Mouse (Mus musculus): ENCODE data around the gene Crygn. TPM values are rescaled to one million over a fixed set of nuclear protein-coding genes. Genes with fewer than 3 reads are reported as not detected.

Crygn gene
- 0.53 TPM in 1 of 2 replicates, not detected in the other for polyA plus RNA-seq (2015; fragmentation: Nextera tagmentation; extraction: Ambion mirVana)

DNA sequence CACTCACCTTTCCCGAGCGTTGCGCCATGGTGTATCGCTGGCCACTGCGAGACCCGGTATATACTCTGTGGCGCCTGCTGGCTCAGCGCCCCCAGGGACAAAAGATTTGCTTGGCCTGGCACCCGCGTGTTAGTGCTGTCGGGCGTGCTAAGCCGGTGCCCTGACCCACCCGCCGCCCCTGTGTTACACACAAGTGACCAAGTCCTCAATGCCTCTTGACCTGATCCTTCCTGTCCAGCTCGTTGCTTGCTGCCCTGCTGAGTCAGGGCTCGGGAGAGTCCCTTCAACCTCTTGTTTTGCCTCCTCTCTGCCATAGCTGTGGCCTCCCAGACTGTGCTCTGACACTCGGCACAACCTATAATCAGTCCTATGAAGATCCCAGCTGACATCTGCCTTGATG is at the start of gene Crygn:
TSS of gene Crygn (minus strand) at position 193 of the 400 bp plus-strand sequence.
- no peaks in the 10 kb centered on the region for H3K4me1 ChIP-seq (replicated peaks)
- peaks cover 10% of the 10 kb centered on the region; the same call in 1 of the 2 replicates for H3K27me3 ChIP-seq
- no peak for ATAC-seq
- H3K9ac ChIP-seq (replicated peaks) = no peak within 1 kb of the TSS
- H3K9me3 ChIP-seq = no peaks in the 10 kb centered on the region
- 39% methylated on average over 18 of the region's 18 CpGs for WGBS
- H3K27ac ChIP-seq = no peak within 1 kb of the TSS
- no peak within 1 kb of the TSS for H3K4me3 ChIP-seq (replicated peaks)
- H3K36me3 ChIP-seq = no peaks in the 10 kb centered on the region
- H3K4me2 ChIP-seq (replicated peaks) = no peak within 1 kb of the TSS

DNA sequence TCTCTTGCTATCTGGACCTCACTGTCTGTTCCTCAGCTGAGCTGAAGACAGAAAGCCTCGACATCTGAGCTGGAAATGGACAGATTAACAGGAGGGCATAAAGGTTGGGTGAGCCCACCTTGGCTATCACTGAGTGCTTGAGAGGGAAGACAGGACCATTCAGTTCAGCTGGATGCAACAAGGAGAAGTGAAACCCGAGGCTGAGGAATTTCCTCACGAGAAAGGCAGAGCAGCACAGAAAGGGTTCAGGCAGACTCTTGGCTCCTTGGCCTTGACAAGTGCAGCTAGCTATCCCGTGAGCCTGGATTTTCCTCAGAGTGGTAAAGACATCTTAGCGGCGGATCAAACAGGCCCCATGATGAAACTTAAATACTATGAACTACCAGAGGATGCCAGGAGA is 47.4 kb upstream of the Crygn start:
- no peak overlapping the region for H3K27ac ChIP-seq
- H3K36me3 ChIP-seq = peaks cover 57% of the 10 kb centered on the region
- no peak overlapping the region for H3K9ac ChIP-seq (replicated peaks)
- no peaks in the 10 kb centered on the region for H3K4me1 ChIP-seq (replicated peaks)
- H3K4me3 ChIP-seq (replicated peaks) = no peak overlapping the region
- 78% methylated on average over 6 of the region's 6 CpGs for WGBS
- H3K4me2 ChIP-seq (replicated peaks) = no peak overlapping the region
- no peak for ATAC-seq
- H3K27me3 ChIP-seq = no peaks in the 10 kb centered on the region
- no peaks in the 10 kb centered on the region for H3K9me3 ChIP-seq

DNA sequence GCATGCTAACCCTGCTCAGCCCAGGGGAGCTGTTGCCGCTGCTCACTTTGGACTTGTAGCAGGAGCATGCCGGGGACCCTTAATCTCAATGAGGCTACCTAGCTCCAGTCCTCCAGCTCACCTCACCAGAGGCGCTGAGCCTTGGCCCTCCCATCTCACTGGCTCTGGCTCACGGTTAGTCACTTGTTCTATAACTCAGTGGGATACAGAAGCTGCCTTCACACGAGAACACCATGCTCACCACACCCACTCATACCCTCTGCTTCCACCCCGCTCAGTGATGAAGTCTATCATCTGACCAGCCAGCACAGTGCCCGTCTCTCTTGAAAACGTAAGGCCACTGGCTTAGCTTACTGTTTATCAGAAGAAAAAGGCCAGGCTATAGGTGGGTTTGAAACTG is 46.9 kb upstream of the Crygn start:
- no peak overlapping the region for H3K9ac ChIP-seq (replicated peaks)
- no peaks in the 10 kb centered on the region for H3K9me3 ChIP-seq
- H3K27me3 ChIP-seq = no peaks in the 10 kb centered on the region
- no peak for ATAC-seq
- no peak overlapping the region for H3K4me3 ChIP-seq (replicated peaks)
- 92% methylated on average over 8 of the region's 8 CpGs for WGBS
- no peak overlapping the region for H3K4me2 ChIP-seq (replicated peaks)
- no peak overlapping the region for H3K27ac ChIP-seq
- peaks cover 56% of the 10 kb centered on the region for H3K36me3 ChIP-seq
- no peaks in the 10 kb centered on the region for H3K4me1 ChIP-seq (replicated peaks)

- 83% methylated on average over 6 of the region's 6 CpGs for WGBS
- Histone ChIP-seq H3K27ac (no peak overlapping the region), H3K36me3 (peaks cover 35% of the 10 kb centered on the region), H3K9me3 (no peaks in the 10 kb centered on the region), H3K9ac (replicated peaks) (no peak overlapping the region), H3K4me2 (replicated peaks) (no peak overlapping the region), H3K4me3 (replicated peaks) (no peak overlapping the region), H3K4me1 (replicated peaks) (no peaks in the 10 kb centered on the region), H3K27me3 (no peaks in the 10 kb centered on the region)
- no peak for ATAC-seq
Measured at GRCm38 (mm10) chr5:24801841-24802624, 44.2 kb upstream of the Crygn start.

- H3K27ac ChIP-seq = no peak overlapping the region
- H3K4me2 ChIP-seq (replicated peaks) = no peak overlapping the region
- H3K9me3 ChIP-seq = no peaks in the 10 kb centered on the region
- no peak overlapping the region for H3K9ac ChIP-seq (replicated peaks)
- no peak overlapping the region for H3K4me3 ChIP-seq (replicated peaks)
- H3K27me3 ChIP-seq = no peaks in the 10 kb centered on the region
- no peak for ATAC-seq
- no peaks in the 10 kb centered on the region for H3K4me1 ChIP-seq (replicated peaks)
- H3K36me3 ChIP-seq = peaks cover 26% of the 10 kb centered on the region
Measured at GRCm38 (mm10) chr5:24800416-24800815, 42.6 kb upstream of the Crygn start.

DNA sequence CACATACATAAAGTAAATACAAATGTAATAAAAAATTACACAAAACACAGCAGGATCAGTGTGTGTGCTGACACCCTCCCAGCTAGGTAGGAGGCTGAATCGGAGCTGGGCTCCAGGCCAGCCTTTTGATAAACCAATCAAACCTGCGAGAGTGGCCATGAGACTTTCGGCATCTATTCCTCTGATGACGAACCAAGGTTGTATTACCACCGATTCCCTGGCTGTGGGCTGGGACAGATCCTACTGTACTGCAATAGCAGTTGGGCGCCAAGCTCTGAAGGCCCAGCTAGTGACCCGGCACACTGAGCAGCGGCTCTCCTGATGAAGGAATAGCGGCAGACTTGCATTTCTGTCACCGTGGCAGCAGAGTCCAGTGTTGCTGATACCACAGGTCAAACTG is 40.8 kb upstream of the Crygn start:
- WGBS = 79% methylated on average over 10 of the region's 10 CpGs
- Histone ChIP-seq H3K4me2 (replicated peaks) (no peak overlapping the region), H3K27me3 (no peaks in the 10 kb centered on the region), H3K4me1 (replicated peaks) (no peaks in the 10 kb centered on the region), H3K27ac (no peak overlapping the region), H3K9ac (replicated peaks) (no peak overlapping the region), H3K36me3 (peaks cover 13% of the 10 kb centered on the region), H3K4me3 (replicated peaks) (no peak overlapping the region), H3K9me3 (no peaks in the 10 kb centered on the region)
- no peak for ATAC-seq

DNA sequence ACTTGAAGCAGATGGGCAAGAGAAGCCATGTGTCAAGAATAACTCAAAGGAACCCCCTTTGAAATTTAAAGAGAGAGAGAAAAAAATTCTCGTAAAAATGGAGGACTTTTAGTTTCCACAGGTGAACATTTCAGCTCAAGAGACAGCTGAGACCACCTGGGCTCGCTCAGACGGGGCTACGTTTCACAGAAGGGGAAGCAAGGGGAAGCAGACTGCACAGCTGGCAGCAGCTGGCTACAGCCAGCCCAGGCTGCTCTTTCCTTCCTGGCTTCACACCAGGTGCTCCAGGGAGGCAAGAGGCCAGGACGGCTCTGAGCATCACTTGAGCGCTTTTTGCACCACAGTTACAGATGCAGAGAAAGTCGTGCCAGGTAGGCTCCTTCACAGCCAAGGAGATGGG is 40.0 kb upstream of the Crygn start:
- Histone ChIP-seq H3K27ac (no peak overlapping the region), H3K9me3 (no peaks in the 10 kb centered on the region), H3K4me2 (replicated peaks) (no peak overlapping the region), H3K9ac (replicated peaks) (no peak overlapping the region), H3K27me3 (no peaks in the 10 kb centered on the region), H3K4me1 (replicated peaks) (no peaks in the 10 kb centered on the region), H3K36me3 (peaks cover 7% of the 10 kb centered on the region), H3K4me3 (replicated peaks) (no peak overlapping the region)
- no peak for ATAC-seq
- 67% methylated on average over 7 of the region's 7 CpGs for WGBS

GRCm38 (mm10) chr5:24792961-24793360 is 35.2 kb upstream of the Crygn start:
- Histone ChIP-seq H3K27me3 (no peaks in the 10 kb centered on the region), H3K36me3 (no peaks in the 10 kb centered on the region), H3K9ac (replicated peaks) (no peak overlapping the region), H3K4me1 (replicated peaks) (no peaks in the 10 kb centered on the region), H3K9me3 (no peaks in the 10 kb centered on the region), H3K4me2 (replicated peaks) (no peak overlapping the region), H3K27ac (no peak overlapping the region), H3K4me3 (replicated peaks) (no peak overlapping the region)
- WGBS = 75% methylated on average over 7 of the region's 7 CpGs
- no peak for ATAC-seq

GRCm38 (mm10) chr5:24782957-24783356 is 25.1 kb upstream of the Crygn start:
- no peak overlapping the region for H3K4me2 ChIP-seq (replicated peaks)
- H3K9me3 ChIP-seq = no peaks in the 10 kb centered on the region
- ATAC-seq = no peak
- no peaks in the 10 kb centered on the region for H3K36me3 ChIP-seq
- no peak overlapping the region for H3K9ac ChIP-seq (replicated peaks)
- whole genome bisulfite sequencing = 89% methylated on average over 4 of the region's 4 CpGs
- H3K4me3 ChIP-seq (replicated peaks) = no peak overlapping the region
- H3K4me1 ChIP-seq (replicated peaks) = peaks cover 14% of the 10 kb centered on the region
- H3K27ac ChIP-seq = no peak overlapping the region
- peaks cover 4% of the 10 kb centered on the region; the same call in 1 of the 2 replicates for H3K27me3 ChIP-seq

DNA sequence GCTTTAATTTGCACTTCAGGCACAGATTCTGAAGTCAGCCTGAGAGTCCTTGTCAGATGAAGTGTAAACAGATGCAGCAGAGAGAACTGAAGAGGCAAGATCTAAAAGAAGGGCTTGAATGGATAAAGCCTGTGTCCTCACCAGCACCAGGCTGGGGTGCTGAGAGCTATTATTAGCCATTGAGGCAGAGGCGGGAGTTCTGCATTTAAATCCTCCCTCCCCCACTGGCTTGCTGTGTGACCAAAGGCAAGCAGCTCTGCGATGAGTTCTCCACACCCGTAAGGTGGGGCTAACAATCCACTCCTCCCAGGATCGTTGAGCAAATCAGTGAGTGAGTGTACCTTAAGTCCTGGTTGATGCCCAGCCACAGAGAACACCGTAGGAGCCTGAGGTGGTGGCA is 23.2 kb upstream of the Crygn start:
- Histone ChIP-seq H3K4me3 (replicated peaks) (no peak overlapping the region), H3K36me3 (no peaks in the 10 kb centered on the region), H3K27ac (no peak overlapping the region), H3K27me3 (peaks cover 7% of the 10 kb centered on the region; the same call in 1 of the 2 replicates), H3K4me1 (replicated peaks) (peaks cover 14% of the 10 kb centered on the region), H3K4me2 (replicated peaks) (no peak overlapping the region), H3K9me3 (no peaks in the 10 kb centered on the region), H3K9ac (replicated peaks) (no peak overlapping the region)
- 14% methylated on average over 5 of the region's 5 CpGs for WGBS
- ATAC-seq = peak; percentile 43; the same call in 1 of the 2 replicates

DNA sequence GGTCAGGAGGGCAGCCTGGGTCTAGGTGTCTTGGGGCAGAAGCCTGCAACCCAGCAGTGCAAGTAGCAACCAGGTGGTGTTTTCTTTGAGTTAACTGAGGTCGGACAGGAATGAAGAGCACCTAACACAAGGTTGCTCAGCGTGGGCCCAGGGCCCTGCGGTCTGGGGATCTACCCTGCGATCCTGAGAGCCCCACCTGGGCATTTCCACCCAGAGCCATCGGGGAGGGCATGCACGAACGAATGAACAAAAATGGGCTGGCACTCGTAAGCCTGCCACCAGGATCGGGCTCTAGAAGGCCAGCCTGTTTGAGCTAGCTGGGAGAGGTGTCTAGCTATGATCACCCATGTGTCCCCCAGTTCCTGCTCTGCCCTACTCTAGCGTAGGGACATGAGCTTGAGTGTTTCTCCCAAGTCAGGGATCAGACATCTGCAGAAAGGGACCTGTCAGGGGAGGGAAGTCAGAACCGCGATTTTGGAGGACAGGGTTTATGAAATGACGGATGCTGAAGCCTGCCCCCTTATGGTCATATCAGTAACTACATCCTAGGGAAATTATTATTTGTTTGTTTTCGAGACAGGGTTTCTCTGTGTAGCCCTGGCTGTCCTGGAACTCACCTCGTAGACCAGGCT is 22.2 kb upstream of the Crygn start:
- H3K4me1 ChIP-seq (replicated peaks) = peaks cover 14% of the 10 kb centered on the region
- WGBS = 45% methylated on average over 15 of the region's 15 CpGs
- H3K27me3 ChIP-seq = peaks cover 7% of the 10 kb centered on the region; the same call in 1 of the 2 replicates
- no peak overlapping the region for H3K9ac ChIP-seq (replicated peaks)
- no peak overlapping the region for H3K4me2 ChIP-seq (replicated peaks)
- no peak overlapping the region for H3K4me3 ChIP-seq (replicated peaks)
- ATAC-seq = no peak
- H3K9me3 ChIP-seq = no peaks in the 10 kb centered on the region; the same call in 1 of the 2 replicates
- no peak overlapping the region for H3K27ac ChIP-seq
- H3K36me3 ChIP-seq = no peaks in the 10 kb centered on the region

DNA sequence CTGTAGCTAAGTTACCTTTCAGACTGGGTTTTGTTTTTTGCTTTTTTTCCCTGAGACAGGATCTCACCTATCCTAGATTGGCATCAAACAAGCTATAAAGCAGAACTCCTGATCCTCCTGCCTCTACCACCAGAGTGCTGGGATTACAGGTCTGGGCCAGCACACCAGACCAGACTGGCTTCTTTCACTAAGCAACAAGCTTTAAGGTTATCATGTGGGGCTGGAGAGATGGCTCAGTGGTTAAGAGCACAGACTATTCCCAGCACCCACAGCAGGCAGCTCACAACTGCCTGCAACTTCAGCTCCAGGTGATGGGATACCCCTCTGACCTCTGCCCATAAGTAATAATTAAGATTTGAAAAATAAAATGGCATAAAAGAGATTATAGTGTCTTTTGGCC is 21.5 kb upstream of the Crygn start:
- Histone ChIP-seq H3K36me3 (no peaks in the 10 kb centered on the region), H3K27ac (no peak overlapping the region), H3K9me3 (no peaks in the 10 kb centered on the region; the same call in 1 of the 2 replicates), H3K9ac (replicated peaks) (no peak overlapping the region), H3K27me3 (peaks cover 7% of the 10 kb centered on the region; the same call in 1 of the 2 replicates), H3K4me3 (replicated peaks) (no peak overlapping the region), H3K4me1 (replicated peaks) (peaks cover 14% of the 10 kb centered on the region), H3K4me2 (replicated peaks) (no peak overlapping the region)
- no peak for ATAC-seq
